Mouse (Mus musculus) intestine, postnatal 0 days (tissue): ENCODE measurements around the gene Glis3. TPM values are rescaled to one million over a fixed set of nuclear protein-coding genes. Genes with fewer than 3 reads are reported as not detected.

ENCODE experiments used
- ATAC-seq: fragments of 200-750 bp; cut with Nextera tagmentation; 2 replicates; pipeline ENCODE4 v1.8.0; 2017; ENCODE audit warnings: mild to moderate bottlenecking, moderate TSS enrichment, moderate library complexity
- H3K27ac ChIP-seq: fragments of 300-500 bp; sonication (generic); 2 replicates; pipeline ENCODE4 v1.5.1; 2014; ENCODE audit warnings: mild to moderate bottlenecking, low read depth, low read length, moderate library complexity
- H3K27me3 ChIP-seq: fragments of 300-500 bp; sonication (generic); replicated peaks from 2 replicates; pipeline ENCODE4 v1.6.1; 2014; ENCODE audit warnings: low read length, mixed read lengths; ENCODE audit not compliant: control insufficient read depth, insufficient read depth
- H3K36me3 ChIP-seq: fragments of 300-500 bp; sonication (generic); 2 replicates; pipeline ENCODE4 v1.6.1; 2014; ENCODE audit warnings: mild to moderate bottlenecking, moderate library complexity; ENCODE audit not compliant: control insufficient read depth, insufficient read depth
- H3K4me1 ChIP-seq: fragments of 300-500 bp; sonication (generic); replicated peaks from 2 replicates; pipeline ENCODE4 v1.6.1; 2014; ENCODE audit warnings: antibody characterized with exemption, low read length, mixed read lengths; ENCODE audit not compliant: control insufficient read depth, insufficient read depth
- H3K4me2 ChIP-seq: fragments of 300-500 bp; sonication (generic); replicated peaks from 2 replicates; pipeline ENCODE4 v1.6.1; 2014; ENCODE audit warnings: low read depth, mild to moderate bottlenecking, moderate library complexity
- H3K4me3 ChIP-seq: fragments of 300-500 bp; sonication (generic); 2 replicates; pipeline ENCODE4 v1.5.1; 2014; ENCODE audit warnings: low read depth, low read length
- H3K9ac ChIP-seq: fragments of 300-500 bp; sonication (generic); 2 replicates; pipeline ENCODE4 v1.6.1; 2014; ENCODE audit warnings: mild to moderate bottlenecking, low read depth, low read length
- H3K9me3 ChIP-seq: fragments of 300-500 bp; sonication (generic); 2 replicates; pipeline ENCODE4 v1.6.1; 2016; ENCODE audit warnings: mixed run types; ENCODE audit not compliant: control insufficient read depth
- CTCF ChIP-seq: sonication (generic); IDR thresholded peaks from 2 replicates; pipeline ENCODE4 v1.5.1; 2016; ENCODE audit warnings: low read depth, mild to moderate bottlenecking, control low read depth, antibody characterized with exemption, moderate library complexity
- WGBS: fragments of 180-500 bp; shearing (Covaris S2); extraction: QIAGEN DNeasy Blood & Tissue Kit; methylation state at CpG from one replicate; pipeline ENCODE4 v1.1.7; 2014; 5-methylcytosine and 5-hydroxymethylcytosine counted together
- polyA plus RNA-seq: library from polyadenylated mRNA; unstranded; fragments of >200 nt; fragmentation: Nextera tagmentation; extraction: Ambion mirVana; gene quantifications from 2 replicates; pipeline ENCODE4 v1.2.1, GENCODE M21; 2015

The Glis3 gene
- 0.59 and 0.86 TPM in 2 replicates for polyA plus RNA-seq

- H3K27ac ChIP-seq, result no peak within 1 kb of the TSS
- under 1% methylated on average over 63 of the region's 66 CpGs for WGBS
- H3K36me3 ChIP-seq, result no peaks in the 10 kb centered on the region
- peaks cover 21% of the 10 kb centered on the region; the same call in 1 of the 2 replicates for H3K27me3 ChIP-seq
- TF ChIP-seq CTCF, result peak; percentile 26; the same call in 1 of the 2 replicates
- peak within 1 kb of the TSS; percentile 63 for H3K4me3 ChIP-seq
- 0 out of 2 replicates have a peak, but pooled peaks cover 3% of the 10 kb centered on the region for H3K4me1 ChIP-seq
- peak; percentile 58 for ATAC-seq
- peak within 1 kb of the TSS; percentile 45; the same call in 1 of the 2 replicates for H3K9ac ChIP-seq
- peak within 1 kb of the TSS; percentile 96 for H3K4me2 ChIP-seq
- H3K9me3 ChIP-seq, result no peaks in the 10 kb centered on the region
These were observed at the start of gene Glis3 for GRCm38 (mm10) chr19:28679776-28680391. TSS of gene Glis3 (minus strand) at chr19:28680077.

- H3K9ac ChIP-seq, result no peak overlapping the region
- no peak for ATAC-seq
- H3K4me1 ChIP-seq, result no peaks in the 10 kb centered on the region
- H3K4me3 ChIP-seq, result no peak overlapping the region
- no peaks in the 10 kb centered on the region for H3K36me3 ChIP-seq
- no peak overlapping the region for H3K4me2 ChIP-seq
- 57% methylated on average over 18 of the region's 18 CpGs for WGBS
- no peaks in the 10 kb centered on the region for H3K9me3 ChIP-seq
- TF ChIP-seq CTCF, result peak; percentile 84
- no peak overlapping the region for H3K27ac ChIP-seq
- H3K27me3 ChIP-seq, result no peaks in the 10 kb centered on the region
These were observed 46.4 kb upstream of the Glis3 start for GRCm38 (mm10) chr19:28726161-28726880.

- H3K4me2 ChIP-seq, result no peak overlapping the region
- no peak overlapping the region for H3K9ac ChIP-seq
- H3K4me3 ChIP-seq, result no peak overlapping the region
- no peak for ATAC-seq
- H3K27me3 ChIP-seq, result no peaks in the 10 kb centered on the region
- H3K9me3 ChIP-seq, result no peaks in the 10 kb centered on the region
- no peaks in the 10 kb centered on the region for H3K36me3 ChIP-seq
- 80% methylated on average over 7 of the region's 7 CpGs for WGBS
- no peaks in the 10 kb centered on the region for H3K4me1 ChIP-seq
- no peak overlapping the region for H3K27ac ChIP-seq
- TF ChIP-seq CTCF, result no peak
These were observed 44.8 kb upstream of the Glis3 start for GRCm38 (mm10) chr19:28724641-28725040.

- Histone ChIP-seq H3K27ac (no peak overlapping the region), H3K9me3 (no peaks in the 10 kb centered on the region), H3K4me1 (no peaks in the 10 kb centered on the region), H3K9ac (no peak overlapping the region), H3K36me3 (no peaks in the 10 kb centered on the region), H3K4me2 (no peak overlapping the region), H3K27me3 (no peaks in the 10 kb centered on the region), H3K4me3 (no peak overlapping the region)
- no peak for TF ChIP-seq CTCF
- 71% methylated on average over 4 of the region's 4 CpGs for WGBS
- no peak for ATAC-seq
These were observed 42.7 kb upstream of the Glis3 start for GRCm38 (mm10) chr19:28722626-28723025.

GRCm38 (mm10) chr19:28721834-28722233 is 42.0 kb upstream of the Glis3 start:
- Histone ChIP-seq H3K4me1 (no peaks in the 10 kb centered on the region), H3K36me3 (no peaks in the 10 kb centered on the region), H3K4me3 (no peak overlapping the region), H3K27ac (no peak overlapping the region), H3K4me2 (no peak overlapping the region), H3K27me3 (no peaks in the 10 kb centered on the region), H3K9ac (no peak overlapping the region), H3K9me3 (no peaks in the 10 kb centered on the region)
- WGBS, result 87% methylated on average over 10 of the region's 10 CpGs
- TF ChIP-seq CTCF, result no peak
- ATAC-seq, result no peak

GRCm38 (mm10) chr19:28720016-28720415 is 40.1 kb upstream of the Glis3 start:
- no peak for ATAC-seq
- no peak overlapping the region for H3K27ac ChIP-seq
- no peaks in the 10 kb centered on the region for H3K9me3 ChIP-seq
- H3K4me1 ChIP-seq, result no peaks in the 10 kb centered on the region
- H3K4me3 ChIP-seq, result no peak overlapping the region
- H3K9ac ChIP-seq, result no peak overlapping the region
- no peak for TF ChIP-seq CTCF
- H3K27me3 ChIP-seq, result no peaks in the 10 kb centered on the region
- no peaks in the 10 kb centered on the region for H3K36me3 ChIP-seq
- H3K4me2 ChIP-seq, result no peak overlapping the region
